Mouse (Mus musculus): ENCODE results near the gene Apc2.

- no peak for TF ChIP-seq POLR2A (IDR thresholded peaks at IDR 0.05; ENCODE audit: control insufficient read depth, low read depth, low read length)
- no peak for TF ChIP-seq CTCF (IDR thresholded peaks at IDR 0.05; ENCODE audit: control insufficient read depth, insufficient read depth, insufficient replicate concordance, low read depth, low read length)
Observed at GRCm38 (mm10) chr10:80279273-80279672, 16.5 kb upstream of the Apc2 start.

All from testis, adult 2 months (tissue).